Mouse (Mus musculus): ENCODE data around the gene Ncoa3. TPM values are rescaled to one million over a fixed set of nuclear protein-coding genes. Genes with fewer than 3 reads are reported as not detected.

Gene Ncoa3
- polyA plus RNA-seq (2015; fragmentation: Nextera tagmentation; extraction: Ambion mirVana), result 8.4 and 9.3 TPM in 2 replicates

DNA sequence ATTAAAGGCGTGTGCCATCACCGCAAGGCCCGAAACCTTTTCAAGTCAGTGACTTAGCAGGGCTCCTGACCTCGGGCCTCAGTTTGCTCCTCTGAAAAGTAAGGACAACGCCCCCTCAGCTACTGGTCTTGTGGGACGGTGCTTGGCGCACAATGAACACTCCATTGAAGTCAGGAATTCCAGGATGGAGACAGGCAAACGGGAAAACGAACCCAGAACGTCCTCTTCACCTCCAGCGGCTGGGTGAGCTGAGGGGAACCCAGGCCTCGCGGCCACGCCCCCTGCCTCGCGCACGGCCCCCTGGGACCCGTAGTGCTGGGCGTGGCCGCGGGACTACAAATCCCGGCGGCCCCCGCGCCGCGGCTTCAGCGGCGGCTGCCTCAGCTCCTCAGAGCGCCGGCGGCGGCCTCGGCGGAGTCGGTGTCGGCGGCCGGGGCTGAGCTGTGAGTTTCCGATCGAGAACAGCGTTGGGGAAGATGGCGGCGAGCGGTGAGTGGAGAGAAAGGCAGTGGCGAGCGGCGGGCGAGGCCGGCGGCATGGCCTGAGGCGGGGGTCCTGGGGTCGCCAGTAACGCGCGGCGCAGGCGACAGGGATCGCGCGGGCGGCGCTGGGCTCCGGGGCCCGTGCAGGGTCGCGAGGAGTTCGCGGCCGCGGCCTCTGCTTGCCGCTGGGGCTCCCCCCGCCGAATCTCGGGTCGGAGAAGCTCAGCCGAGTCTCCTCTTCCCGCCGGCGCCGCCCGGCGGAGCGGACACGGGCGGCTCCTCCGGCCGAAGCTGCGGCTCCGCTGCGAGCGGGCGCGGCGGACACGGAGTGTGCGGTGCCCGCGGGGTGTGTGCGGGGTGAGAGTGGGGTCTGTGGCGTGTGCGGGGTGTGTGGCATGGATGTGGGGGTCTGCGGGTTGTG, at the start of gene Ncoa3:
Gene Ncoa3, plus strand, starts transcription at position 367 of the 903 bp plus-strand sequence.

Other genes starting within 250 kb of the Ncoa3 start
- gene Zmynd8, start 93.6 kb upstream of the Ncoa3 start, polyA plus RNA-seq (2015; fragmentation: Nextera tagmentation; extraction: Ambion mirVana), result 21.4 and 34.6 TPM in 2 replicates
- gene Sulf2, start 163.0 kb downstream of the Ncoa3 start, polyA plus RNA-seq (2015; fragmentation: Nextera tagmentation; extraction: Ambion mirVana), result 43.0 and 58.1 TPM in 2 replicates